Mouse (Mus musculus) neural tube, embryonic 15.5 days (tissue): ENCODE results near the gene Hist1h1c. TPM values are rescaled to one million over a fixed set of nuclear protein-coding genes. Genes with fewer than 3 reads are reported as not detected.
A peak's percentile ranks its signal among the peaks of the same experiment; 100 is the strongest.

Source experiments
- ATAC-seq: fragments of 200-750 bp; cut with Nextera tagmentation; 2 replicates; pipeline ENCODE4 v1.8.0; 2017; ENCODE audit warnings: mild to moderate bottlenecking, moderate TSS enrichment, moderate library complexity; ENCODE audit not compliant: low FRiP score
- H3K27ac ChIP-seq: fragments of 300-500 bp; sonication (generic); replicated peaks from 2 replicates; pipeline ENCODE4 v1.5.1; 2015; ENCODE audit warnings: mild to moderate bottlenecking, inconsistent platforms
- H3K27me3 ChIP-seq: fragments of 300-500 bp; sonication (generic); replicated peaks from 2 replicates; pipeline ENCODE4 v1.6.1; 2015; ENCODE audit warnings: inconsistent platforms
- H3K36me3 ChIP-seq: fragments of 300-500 bp; sonication (generic); 2 replicates; pipeline ENCODE4 v1.6.1; 2015; ENCODE audit warnings: inconsistent platforms
- H3K4me1 ChIP-seq: fragments of 300-500 bp; sonication (generic); 2 replicates; pipeline ENCODE4 v1.6.1; 2015; ENCODE audit warnings: inconsistent platforms
- H3K4me2 ChIP-seq: fragments of 300-500 bp; sonication (generic); 2 replicates; pipeline ENCODE4 v1.6.1; 2015; ENCODE audit warnings: inconsistent platforms, mild to moderate bottlenecking, moderate library complexity
- H3K4me3 ChIP-seq: fragments of 300-500 bp; sonication (generic); replicated peaks from 2 replicates; pipeline ENCODE4 v1.5.1; 2015; ENCODE audit warnings: mild to moderate bottlenecking, inconsistent platforms
- H3K9ac ChIP-seq: fragments of 300-500 bp; sonication (generic); replicated peaks from 2 replicates; pipeline ENCODE4 v1.6.1; 2015; ENCODE audit warnings: mild to moderate bottlenecking, inconsistent platforms
- H3K9me3 ChIP-seq: fragments of 300-500 bp; sonication (generic); replicated peaks from 2 replicates; pipeline ENCODE4 v1.6.1; 2016; ENCODE audit warnings: inconsistent platforms
- WGBS: fragments of 180-500 bp; shearing (Covaris S2); methylation state at CpG from one replicate; pipeline ENCODE4 v1.1.7; 2015; ENCODE audit warnings: mixed read lengths; 5-methylcytosine and 5-hydroxymethylcytosine counted together
- polyA plus RNA-seq: library from polyadenylated mRNA; unstranded; fragments of >200 nt; fragmentation: Nextera tagmentation; extraction: Ambion mirVana; gene quantifications from 2 replicates; pipeline ENCODE4 v1.2.1, GENCODE M21; 2015

Hist1h1c gene
- polyA plus RNA-seq: 7.4 and 13.8 TPM in 2 replicates

GRCm38 (mm10) chr13:23738677-23739068 is at the start of gene Hist1h1c:
Hist1h1c (plus strand) TSS chr13:23738808.
- Histone ChIP-seq H3K36me3 (no peaks in the 10 kb centered on the region), H3K9ac (peak within 1 kb of the TSS; percentile 56), H3K27me3 (no peaks in the 10 kb centered on the region), H3K27ac (peak within 1 kb of the TSS; percentile 85), H3K4me3 (peak within 1 kb of the TSS; percentile 63), H3K4me2 (peak within 1 kb of the TSS; percentile 100), H3K4me1 (peaks cover 19% of the 10 kb centered on the region), H3K9me3 (no peaks in the 10 kb centered on the region)
- WGBS: under 1% methylated on average over 38 of the region's 38 CpGs
- ATAC-seq: peak; percentile 93

DNA sequence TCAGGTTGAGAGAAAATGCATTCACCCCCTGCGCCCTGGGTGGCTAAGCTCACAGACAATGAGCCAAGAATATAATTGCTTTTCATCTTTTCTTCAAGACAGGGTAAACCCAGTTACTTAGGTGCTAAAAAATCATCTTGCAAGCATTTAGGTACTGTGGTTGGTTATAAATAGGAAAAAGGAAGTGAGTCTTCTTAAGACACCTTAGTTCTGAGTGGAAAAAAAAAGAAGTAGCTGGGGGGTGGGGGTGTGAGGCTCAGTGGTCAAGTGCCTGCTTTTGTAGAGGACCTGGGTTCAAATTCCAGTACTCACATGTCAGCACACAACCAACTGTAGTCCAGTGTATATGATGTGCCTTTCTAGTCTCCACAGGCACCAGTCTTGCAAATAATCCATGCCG is 49.7 kb upstream of the Hist1h1c start:
- Histone ChIP-seq H3K36me3 (no peaks in the 10 kb centered on the region), H3K27me3 (no peaks in the 10 kb centered on the region), H3K9ac (no peak overlapping the region), H3K4me3 (no peak overlapping the region), H3K27ac (no peak overlapping the region), H3K4me1 (peaks cover 14% of the 10 kb centered on the region), H3K4me2 (no peak overlapping the region), H3K9me3 (no peaks in the 10 kb centered on the region)
- no peak for ATAC-seq
- 96% methylated on average over 2 of the region's 2 CpGs for WGBS

GRCm38 (mm10) chr13:23689459-23689858 is 49.1 kb upstream of the Hist1h1c start:
- Histone ChIP-seq H3K36me3 (no peaks in the 10 kb centered on the region), H3K4me2 (no peak overlapping the region), H3K4me1 (peaks cover 14% of the 10 kb centered on the region), H3K9me3 (no peaks in the 10 kb centered on the region), H3K4me3 (no peak overlapping the region), H3K27me3 (no peaks in the 10 kb centered on the region), H3K9ac (no peak overlapping the region), H3K27ac (no peak overlapping the region)
- 74% methylated on average over 2 of the region's 2 CpGs for WGBS
- ATAC-seq: no peak

DNA sequence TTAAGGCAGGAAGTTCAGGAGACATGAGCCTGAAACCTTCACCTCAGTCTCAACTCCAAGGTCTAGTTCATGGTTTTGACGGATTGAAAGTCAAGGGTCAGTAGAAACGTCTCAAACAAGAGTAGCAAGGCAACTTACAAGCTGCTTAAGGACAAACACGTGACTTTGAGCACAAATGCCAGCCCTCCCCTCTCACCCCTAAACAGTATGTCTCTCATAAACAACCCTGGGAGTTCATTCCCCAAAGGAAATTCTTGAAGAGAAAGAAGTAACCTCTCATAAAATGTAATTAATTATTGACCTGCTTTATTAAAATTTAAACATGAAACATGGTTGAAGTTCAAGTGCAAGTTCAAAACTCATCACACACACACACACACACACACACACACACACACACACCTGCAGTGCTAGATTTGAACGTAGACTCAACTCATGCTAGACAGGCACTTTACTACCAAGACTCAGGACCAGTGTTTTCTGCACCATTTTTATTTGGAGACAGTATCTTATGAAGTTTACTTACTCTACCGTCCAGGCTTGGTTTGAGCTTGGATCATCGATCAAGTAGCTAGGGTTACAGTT is 44.7 kb upstream of the Hist1h1c start:
- 90% methylated on average over 6 of the region's 6 CpGs for WGBS
- ATAC-seq: no peak
- Histone ChIP-seq H3K4me2 (no peak overlapping the region), H3K27me3 (no peaks in the 10 kb centered on the region), H3K36me3 (no peaks in the 10 kb centered on the region), H3K4me1 (peaks cover 11% of the 10 kb centered on the region; the same call in 1 of the 2 replicates), H3K9ac (no peak overlapping the region), H3K27ac (no peak overlapping the region), H3K9me3 (no peaks in the 10 kb centered on the region), H3K4me3 (no peak overlapping the region)

DNA sequence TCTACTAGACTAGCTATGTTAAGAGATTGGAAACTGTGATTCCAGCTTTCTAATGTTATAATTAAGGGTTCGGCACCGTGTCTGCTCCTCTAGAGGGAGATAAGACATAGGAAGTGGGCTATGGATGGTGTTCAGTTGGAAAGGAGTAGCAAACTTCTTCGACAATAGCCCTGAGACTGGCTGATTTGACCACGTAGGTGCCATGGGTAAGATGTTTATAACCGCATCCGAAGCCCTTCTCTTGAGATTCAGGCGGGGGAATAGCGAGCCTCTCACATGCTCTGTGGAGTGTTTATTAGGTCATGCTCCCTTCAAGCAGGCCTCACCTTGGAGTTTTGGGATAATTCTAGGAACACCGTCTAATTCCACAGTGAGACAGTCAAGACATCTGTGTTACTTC is 43.7 kb upstream of the Hist1h1c start:
- no peak overlapping the region for H3K9ac ChIP-seq
- WGBS: 94% methylated on average over 9 of the region's 9 CpGs
- H3K4me3 ChIP-seq: no peak overlapping the region

DNA sequence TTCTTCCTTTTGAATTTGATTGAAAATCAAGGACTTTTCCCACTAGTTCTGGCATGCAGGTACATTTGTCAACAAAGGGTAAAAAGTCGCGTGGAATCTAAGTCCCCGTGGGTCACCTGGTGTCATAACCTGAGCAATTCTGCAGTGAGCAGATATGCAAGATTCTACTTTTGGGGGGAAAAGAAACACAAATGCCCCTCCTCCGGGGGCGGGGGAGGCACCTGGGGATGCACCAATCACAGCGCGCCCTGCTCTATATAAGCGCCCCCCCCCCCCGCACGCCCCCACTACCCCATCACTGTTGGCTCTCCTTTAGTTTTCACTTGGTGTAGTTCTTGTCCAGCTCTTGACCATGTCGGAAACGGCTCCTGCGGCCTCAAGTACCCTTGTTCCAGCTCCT is 43.1 kb upstream of the Hist1h1c start, which contains the start of gene Hist1h1t:
Gene Hist1h1t (plus strand): TSS at position 301 of the 400 bp plus-strand sequence.
- H3K27me3 ChIP-seq: no peaks in the 10 kb centered on the region
- H3K4me3 ChIP-seq: no peak within 1 kb of the TSS
- H3K9ac ChIP-seq: no peak within 1 kb of the TSS
- H3K9me3 ChIP-seq: no peaks in the 10 kb centered on the region
- H3K4me1 ChIP-seq: peaks cover 14% of the 10 kb centered on the region; the same call in 1 of the 2 replicates
- ATAC-seq: no peak
- H3K27ac ChIP-seq: no peak within 1 kb of the TSS
- H3K4me2 ChIP-seq: no peak within 1 kb of the TSS
- WGBS: 54% methylated on average over 10 of the region's 13 CpGs
- no peaks in the 10 kb centered on the region for H3K36me3 ChIP-seq

More for the DNA sequence above, 43.7 kb upstream of the Hist1h1c start:
- Histone ChIP-seq H3K9me3 (no peaks in the 10 kb centered on the region), H3K4me2 (no peak overlapping the region), H3K27me3 (no peaks in the 10 kb centered on the region), H3K36me3 (no peaks in the 10 kb centered on the region), H3K4me1 (peaks cover 14% of the 10 kb centered on the region; the same call in 1 of the 2 replicates), H3K27ac (no peak overlapping the region)
- ATAC-seq: no peak

- Histone ChIP-seq H3K4me3 (no peak overlapping the region), H3K27me3 (no peaks in the 10 kb centered on the region), H3K9ac (no peak overlapping the region), H3K4me1 (peaks cover 14% of the 10 kb centered on the region; the same call in 1 of the 2 replicates), H3K27ac (no peak overlapping the region), H3K36me3 (no peaks in the 10 kb centered on the region), H3K4me2 (no peak overlapping the region), H3K9me3 (no peaks in the 10 kb centered on the region)
- WGBS: 61% methylated on average over 15 of the region's 15 CpGs
- no peak for ATAC-seq
These were observed 42.5 kb upstream of the Hist1h1c start for GRCm38 (mm10) chr13:23696061-23696474.

- ATAC-seq: peak; percentile 84
- Histone ChIP-seq H3K4me2 (peak overlapping the region; percentile 60), H3K4me3 (peak overlapping the region; percentile 40), H3K9me3 (no peaks in the 10 kb centered on the region), H3K36me3 (no peaks in the 10 kb centered on the region), H3K4me1 (peaks cover 14% of the 10 kb centered on the region; the same call in 1 of the 2 replicates), H3K27me3 (no peaks in the 10 kb centered on the region), H3K27ac (peak overlapping the region; percentile 79), H3K9ac (peak overlapping the region; percentile 47)
- WGBS: under 1% methylated on average over 25 of the region's 32 CpGs
These were observed 40.9 kb upstream of the Hist1h1c start for GRCm38 (mm10) chr13:23697491-23698299.

GRCm38 (mm10) chr13:23698300-23698693 is 40.3 kb upstream of the Hist1h1c start, which contains the start of gene Hist1h4c:
Hist1h4c (minus strand) TSS chr13:23698454.
- H3K4me1 ChIP-seq: peaks cover 14% of the 10 kb centered on the region; the same call in 1 of the 2 replicates
- H3K4me3 ChIP-seq: peak within 1 kb of the TSS; percentile 40
- peak within 1 kb of the TSS; percentile 79 for H3K27ac ChIP-seq
- H3K9me3 ChIP-seq: no peaks in the 10 kb centered on the region
- H3K36me3 ChIP-seq: no peaks in the 10 kb centered on the region
- peak within 1 kb of the TSS; percentile 47 for H3K9ac ChIP-seq
- H3K27me3 ChIP-seq: no peaks in the 10 kb centered on the region
- peak; percentile 96 for ATAC-seq
- 0% methylated on average over 19 of the region's 22 CpGs for WGBS
- H3K4me2 ChIP-seq: peak within 1 kb of the TSS; percentile 60

DNA sequence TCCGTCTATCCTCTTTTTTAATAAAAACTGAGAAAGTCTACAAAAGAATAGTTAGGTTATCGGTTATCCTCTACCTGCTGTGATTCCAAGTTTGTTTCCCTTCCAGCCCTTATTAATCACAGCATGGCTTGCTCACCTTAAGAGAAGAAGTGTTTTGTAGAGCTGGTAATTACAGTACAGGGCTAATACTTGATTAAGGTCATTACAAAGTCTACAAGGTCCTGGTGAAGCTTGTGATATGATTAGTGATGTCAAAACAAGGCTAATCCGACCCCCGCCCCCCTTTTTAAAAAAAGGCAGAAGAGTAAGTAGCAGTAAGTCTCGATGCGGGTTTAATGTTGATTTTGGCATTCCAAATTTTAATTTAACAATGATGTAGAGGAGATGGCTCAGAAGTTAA is 39.6 kb upstream of the Hist1h1c start:
- 76% methylated on average over 6 of the region's 6 CpGs for WGBS
- peak overlapping the region; percentile 79 for H3K27ac ChIP-seq
- H3K9me3 ChIP-seq: no peaks in the 10 kb centered on the region
- H3K4me3 ChIP-seq: no peak overlapping the region
- H3K9ac ChIP-seq: peak overlapping the region; percentile 47; the same call in 1 of the 2 replicates
- ATAC-seq: no peak
- peak overlapping the region; percentile 60 for H3K4me2 ChIP-seq
- peaks cover 14% of the 10 kb centered on the region; the same call in 1 of the 2 replicates for H3K4me1 ChIP-seq
- H3K27me3 ChIP-seq: no peaks in the 10 kb centered on the region
- H3K36me3 ChIP-seq: no peaks in the 10 kb centered on the region

DNA sequence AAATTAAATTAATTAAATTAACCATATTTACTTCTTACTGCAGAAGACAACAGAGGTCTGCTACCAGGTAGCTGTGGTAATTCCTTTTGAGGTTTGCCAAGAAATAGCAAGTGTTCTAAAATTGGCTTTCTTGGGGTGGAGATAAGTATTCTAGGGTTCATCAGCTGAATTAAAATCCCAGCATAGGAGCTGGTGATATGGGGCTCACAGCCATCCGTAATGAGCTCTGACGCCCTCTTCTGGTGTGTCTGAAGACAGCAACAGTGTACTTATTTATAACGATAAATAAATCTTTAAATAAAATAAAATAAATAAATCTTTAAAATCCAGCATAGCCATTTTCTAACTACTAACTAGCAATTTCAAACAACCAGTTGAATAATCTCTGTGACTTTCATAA is 38.8 kb upstream of the Hist1h1c start:
- H3K27me3 ChIP-seq: no peaks in the 10 kb centered on the region
- WGBS: 67% methylated on average over 3 of the region's 3 CpGs
- no peak overlapping the region for H3K4me2 ChIP-seq
- ATAC-seq: no peak
- no peak overlapping the region for H3K4me3 ChIP-seq
- H3K36me3 ChIP-seq: no peaks in the 10 kb centered on the region
- peaks cover 14% of the 10 kb centered on the region; the same call in 1 of the 2 replicates for H3K4me1 ChIP-seq
- H3K27ac ChIP-seq: no peak overlapping the region
- no peaks in the 10 kb centered on the region for H3K9me3 ChIP-seq
- H3K9ac ChIP-seq: no peak overlapping the region
